Mouse (Mus musculus) E14TG2a.4 (cell line): ENCODE data around the gene 4921517D22Rik.
"Not testable (repeated sequence)": the region's sequence is repeated elsewhere in the genome, so short reads cannot be mapped to it uniquely, and the experiment has no call there.

Experiments used
- CTCF ChIP-seq: conservative IDR thresholded peaks from 2 replicates; pipeline ENCODE4 v1.5.1; 2014; ENCODE audit warnings: low read length
- NANOG ChIP-seq: IDR thresholded peaks from 2 replicates; pipeline ENCODE4 v1.6.1; 2014; ENCODE audit warnings: borderline replicate concordance, low read length, mixed read lengths

- TF ChIP-seq CTCF, NANOG: not testable (repeated sequence)
Measured at GRCm38 (mm10) chr13:59722089-59722488, 28.2 kb upstream of the 4921517D22Rik start.
